Mouse (Mus musculus) 416B (cell line): Measurements from ENCODE around the gene Efcab11.

ENCODE experiments used
- DNase-seq: peaks from one replicate; pipeline ENCODE4 v3.0.0; 2011; ENCODE audit warnings: low read depth

Gene Efcab11

GRCm38 (mm10) chr12:99756213-99756612 is 128.0 kb downstream of the Efcab11 start:
- DNase-seq = no peak

DNA sequence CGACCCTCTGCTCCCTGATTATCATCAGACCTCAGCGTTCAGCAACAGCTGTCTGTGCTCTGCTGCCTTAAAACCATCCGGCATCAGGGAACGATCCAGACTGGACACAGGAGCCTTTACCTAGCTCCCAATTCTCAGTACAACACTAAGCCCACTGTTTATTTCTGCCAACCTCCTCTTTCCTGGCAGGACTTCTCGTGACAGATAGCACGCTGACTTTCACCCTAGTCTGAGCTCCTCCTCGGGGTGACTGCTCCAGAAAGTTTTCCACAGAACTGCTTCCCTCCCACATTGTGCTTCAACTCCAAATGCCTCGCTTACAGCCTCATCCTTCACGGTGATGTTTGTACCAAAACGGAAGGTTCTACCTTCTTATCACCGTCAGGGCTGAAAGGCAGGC is 131.3 kb downstream of the Efcab11 start:
- DNase-seq = no peak

GRCm38 (mm10) chr12:99749391-99749790 is 134.8 kb downstream of the Efcab11 start:
- DNase-seq = no peak

DNA sequence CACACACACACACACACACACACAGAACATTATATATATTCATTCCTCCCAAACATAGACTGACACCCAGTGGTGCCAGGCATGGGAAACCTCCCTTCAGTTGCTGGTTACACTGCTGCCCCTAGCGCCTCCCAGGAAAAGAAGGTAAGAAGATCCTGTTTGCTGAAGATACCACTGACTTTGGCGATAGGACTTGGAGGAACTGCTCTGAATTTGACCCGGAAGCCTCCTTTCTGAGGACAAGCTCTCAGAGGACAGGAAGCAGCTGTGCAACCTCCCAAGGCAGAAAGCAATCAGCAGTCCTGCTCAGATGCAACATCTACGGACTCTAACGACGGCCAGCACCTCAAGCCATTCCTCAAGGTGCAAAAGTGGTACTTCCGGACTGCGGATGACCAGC is 142.6 kb downstream of the Efcab11 start:
- DNase-seq = peak; percentile 29

DNA sequence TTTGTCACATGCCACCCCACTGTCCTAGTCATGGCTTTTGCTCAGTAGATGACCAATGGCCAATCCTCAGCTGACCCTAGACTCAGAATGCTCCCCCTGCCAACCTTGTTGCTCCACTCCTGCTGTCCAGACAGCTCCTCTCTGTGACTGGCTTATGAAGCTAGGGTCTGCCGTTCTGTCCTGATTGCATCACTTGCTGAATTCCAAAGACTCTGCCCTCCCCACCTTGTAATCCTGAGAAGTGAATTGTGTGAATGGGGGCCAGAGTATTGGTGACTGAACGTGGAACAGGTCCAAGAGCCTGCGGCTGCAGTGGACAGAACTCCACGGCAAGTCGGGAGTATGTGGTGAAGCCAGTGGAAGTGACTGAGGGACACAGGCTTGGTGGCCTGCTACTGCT is 145.0 kb downstream of the Efcab11 start:
- no peak for DNase-seq

GRCm38 (mm10) chr12:99738256-99738655 is 146.0 kb downstream of the Efcab11 start:
- DNase-seq = no peak

GRCm38 (mm10) chr12:99736971-99737370 is 147.3 kb downstream of the Efcab11 start:
- DNase-seq = no peak

DNA sequence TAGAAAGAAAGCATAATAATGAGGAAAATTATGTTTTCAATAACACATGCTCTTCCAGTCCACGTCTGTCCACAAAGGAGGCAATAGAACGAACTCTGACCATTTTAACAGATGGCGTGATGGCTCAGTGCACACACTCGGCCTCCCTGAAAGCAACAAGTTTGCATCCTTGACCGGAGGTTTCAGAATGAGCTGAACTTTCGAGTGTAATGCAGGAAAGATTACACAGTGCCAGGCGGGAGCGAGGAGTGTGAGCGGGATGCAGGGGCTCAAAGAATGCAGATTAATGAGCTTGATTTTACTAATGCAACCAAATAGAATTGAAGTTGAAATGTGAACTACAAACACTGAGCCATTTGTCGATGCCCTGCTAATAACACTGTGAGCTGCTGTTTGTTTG is 149.1 kb downstream of the Efcab11 start:
- no peak for DNase-seq

DNA sequence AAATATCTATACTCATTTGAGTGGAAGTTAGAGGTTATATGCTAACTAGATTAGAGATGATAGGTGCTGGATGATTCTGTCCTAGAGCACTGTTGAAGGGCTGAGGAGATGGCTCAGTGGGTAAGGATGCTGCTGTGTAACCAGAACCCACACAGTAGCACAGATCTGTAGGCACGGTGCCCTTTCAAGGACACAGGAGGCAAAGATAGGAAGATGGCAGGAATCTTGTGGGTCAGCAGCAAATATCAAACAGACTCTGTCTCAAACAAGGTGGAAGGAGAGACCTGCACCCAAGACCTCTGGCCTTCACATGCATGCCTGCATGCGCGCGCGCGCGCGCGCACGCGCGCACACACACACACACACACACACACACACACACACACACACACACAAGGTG is 160.0 kb downstream of the Efcab11 start:
- DNase-seq = no peak

DNA sequence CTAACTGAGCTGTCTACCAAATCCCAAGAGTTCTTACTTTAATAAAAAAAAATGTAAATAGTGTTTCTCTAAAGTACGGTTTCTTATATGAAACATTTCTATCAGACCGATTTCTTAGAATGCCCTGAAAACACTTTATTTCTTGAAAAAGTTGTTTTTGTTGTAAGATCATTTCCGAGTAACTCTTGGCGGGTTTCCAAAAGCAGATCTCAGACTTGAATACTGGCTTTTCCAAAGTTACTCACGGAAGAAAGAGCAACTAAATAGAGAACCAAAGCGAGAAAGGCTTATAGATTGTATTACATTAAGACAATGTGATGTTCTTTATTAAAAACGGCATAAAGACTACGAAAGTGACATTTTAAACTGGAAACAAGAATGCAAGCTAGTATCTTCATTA is 160.4 kb downstream of the Efcab11 start:
- no peak for DNase-seq

- DNase-seq = no peak
Measured at GRCm38 (mm10) chr12:99721318-99721717, 162.9 kb downstream of the Efcab11 start.

DNA sequence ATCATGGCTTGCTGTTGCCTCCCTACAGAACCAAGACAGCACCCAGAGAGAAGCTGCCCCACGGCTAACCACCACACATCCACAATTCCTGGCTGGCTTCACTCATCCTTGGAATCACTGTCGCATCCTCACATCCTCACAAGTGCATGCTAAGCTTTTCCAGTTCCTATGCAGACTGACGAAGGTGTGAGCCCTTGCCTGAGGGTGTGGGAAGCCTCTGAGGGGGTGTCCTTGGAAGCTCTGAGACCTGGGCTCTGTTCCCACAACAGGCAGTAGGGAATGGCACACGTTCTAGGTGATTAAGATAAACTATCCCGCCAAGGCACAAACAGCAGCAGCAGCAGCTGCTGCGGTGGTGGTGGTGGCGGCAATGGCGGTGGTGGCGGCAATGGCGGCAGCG is 164.5 kb downstream of the Efcab11 start:
- DNase-seq = no peak

- no peak for DNase-seq
Measured at GRCm38 (mm10) chr12:99718161-99718560, 166.1 kb downstream of the Efcab11 start.

- DNase-seq = no peak
Measured at GRCm38 (mm10) chr12:99716038-99716610, 168.1 kb downstream of the Efcab11 start.

DNA sequence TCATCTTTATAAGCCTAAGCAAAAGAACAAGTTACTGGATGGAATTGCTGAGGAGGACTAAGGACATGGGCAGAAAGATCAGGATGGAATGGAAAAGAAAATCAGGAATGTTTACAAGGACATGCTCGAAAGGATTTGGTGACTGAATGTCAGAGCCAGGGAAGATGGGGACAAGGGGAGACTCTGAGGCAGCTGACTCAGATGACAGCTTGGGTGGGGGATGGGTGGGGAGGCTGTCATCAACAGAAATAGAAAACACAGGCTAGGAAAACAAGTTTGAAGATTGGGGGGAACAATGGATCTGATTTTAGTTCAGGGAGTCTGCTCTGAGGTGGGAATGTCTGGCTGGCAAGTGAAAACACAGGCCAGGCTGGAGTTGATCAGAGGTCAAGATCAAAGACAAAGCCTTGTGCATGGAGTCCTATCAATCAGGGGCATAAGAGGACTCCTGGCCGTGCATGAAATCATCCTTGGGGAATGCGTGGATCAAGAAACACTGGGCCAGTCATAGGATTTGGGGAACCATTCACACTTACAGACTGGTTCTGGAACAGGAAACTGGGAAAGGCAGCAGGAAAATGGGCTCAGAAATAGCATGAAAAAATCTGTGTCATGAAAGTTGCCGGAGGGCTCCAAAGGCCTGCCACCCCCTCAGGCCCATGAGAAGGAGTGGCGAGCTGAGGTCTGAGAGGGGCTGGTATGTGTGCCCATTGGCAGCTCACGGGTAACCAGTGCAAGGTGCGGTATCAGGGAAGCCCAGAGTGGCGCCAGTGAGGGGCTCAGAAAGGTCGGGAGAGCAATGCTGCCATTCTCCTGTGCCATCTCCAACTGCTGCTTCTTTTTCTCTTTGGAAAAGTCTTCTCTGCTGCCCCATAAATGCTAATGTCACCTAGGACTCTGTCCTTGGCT is 168.9 kb downstream of the Efcab11 start:
- no peak for DNase-seq

DNA sequence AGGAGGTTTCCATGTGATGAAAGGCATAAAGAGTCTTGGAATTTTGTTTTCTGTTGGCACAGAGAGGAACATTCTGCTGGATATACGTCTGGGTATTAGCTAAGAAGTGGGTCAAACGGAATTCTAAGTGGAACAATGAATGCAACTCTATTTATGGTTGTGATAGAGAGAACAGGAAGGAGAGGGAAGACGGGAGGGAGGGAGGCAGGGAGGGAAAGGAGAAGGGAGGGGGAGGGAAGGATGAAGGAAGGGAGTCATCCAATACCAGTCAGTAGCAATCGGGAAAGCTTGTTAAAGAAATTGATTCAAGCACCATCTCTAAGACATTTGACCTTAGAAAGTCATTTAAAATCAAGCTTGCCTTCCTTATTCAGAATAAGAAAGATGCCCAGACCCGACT is 172.0 kb downstream of the Efcab11 start:
- DNase-seq = no peak

DNA sequence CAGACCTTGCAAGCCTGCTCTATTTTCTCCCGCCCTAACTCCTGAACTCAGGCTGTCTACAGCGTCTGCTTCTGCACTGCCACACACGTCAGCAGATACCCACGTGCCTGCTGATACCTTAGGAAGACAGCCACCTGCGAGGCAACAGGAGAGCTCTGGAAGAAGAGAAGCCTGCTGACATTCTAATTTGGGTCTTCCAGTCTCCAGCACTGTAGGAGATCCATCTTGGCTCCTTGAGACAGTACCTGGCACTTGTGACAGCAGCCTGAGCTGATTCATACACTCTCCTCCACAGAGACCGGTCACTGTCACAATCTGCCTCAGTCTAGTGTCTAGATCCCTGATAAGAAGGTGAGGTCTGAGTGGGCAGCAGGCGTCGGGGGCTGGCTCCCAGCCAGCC is 182.0 kb downstream of the Efcab11 start:
- no peak for DNase-seq

DNA sequence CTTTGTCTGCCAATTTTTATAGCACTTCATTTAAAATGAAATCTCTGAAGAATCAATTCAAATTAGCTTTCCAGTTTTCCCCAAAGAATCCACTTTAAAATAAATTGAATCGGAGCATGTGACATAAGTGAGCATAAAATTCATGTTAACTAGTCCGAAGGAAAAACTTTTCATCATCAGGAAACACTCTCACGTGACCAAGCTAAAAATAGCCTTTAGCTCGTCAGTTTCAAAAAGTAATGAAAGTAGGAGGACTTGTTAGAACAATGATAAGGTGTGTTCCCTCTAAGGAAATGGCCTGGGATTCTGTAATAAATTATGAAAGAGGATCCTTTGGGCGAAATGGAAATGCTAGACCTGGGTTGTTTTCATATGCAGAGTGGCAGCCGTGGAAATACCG is 183.9 kb downstream of the Efcab11 start:
- no peak for DNase-seq

- DNase-seq = no peak
Measured at GRCm38 (mm10) chr12:99699379-99700023, 184.7 kb downstream of the Efcab11 start.

GRCm38 (mm10) chr12:99694066-99694465 is 190.2 kb downstream of the Efcab11 start:
- no peak for DNase-seq

GRCm38 (mm10) chr12:99686418-99686992 is 197.7 kb downstream of the Efcab11 start:
- DNase-seq = no peak

- no peak for DNase-seq
Measured at GRCm38 (mm10) chr12:99685451-99686100, 198.7 kb downstream of the Efcab11 start.
